Mouse (Mus musculus) limb, embryonic 10.5 days (tissue): ENCODE data around the gene Spred3. TPM values are rescaled to one million over a fixed set of nuclear protein-coding genes. Genes with fewer than 3 reads are reported as not detected.

Experiments
- DNase-seq: peaks from one replicate; pipeline ENCODE4 v3.0.0-alpha.2; 2017; ENCODE audit warnings: low spot score
- H3K27ac ChIP-seq: fragments of 300-500 bp; sonication (generic); 2 replicates; pipeline ENCODE4 v1.5.1; 2016; ENCODE audit warnings: mild to moderate bottlenecking
- H3K27me3 ChIP-seq: fragments of 300-500 bp; sonication (generic); 2 replicates; pipeline ENCODE4 v1.6.1; 2016; ENCODE audit warnings: low read depth, mild to moderate bottlenecking; ENCODE audit not compliant: poor library complexity, severe bottlenecking
- H3K36me3 ChIP-seq: fragments of 300-500 bp; sonication (generic); 2 replicates; pipeline ENCODE4 v1.6.1; 2016; ENCODE audit warnings: mild to moderate bottlenecking, moderate library complexity
- H3K4me1 ChIP-seq: fragments of 300-500 bp; sonication (generic); 2 replicates; pipeline ENCODE4 v1.6.1; 2016
- H3K4me3 ChIP-seq: fragments of 300-500 bp; sonication (generic); 2 replicates; pipeline ENCODE4 v1.5.1; 2016; ENCODE audit warnings: mild to moderate bottlenecking, moderate library complexity
- H3K9me3 ChIP-seq: fragments of 300-500 bp; sonication (generic); replicated peaks from 2 replicates; pipeline ENCODE4 v1.6.1; 2016; ENCODE audit warnings: mild to moderate bottlenecking
- WGBS: fragments of 180-500 bp; shearing (Covaris S2); methylation state at CpG from one replicate; pipeline ENCODE4 v1.1.7; 2016; 5-methylcytosine and 5-hydroxymethylcytosine counted together
- polyA plus RNA-seq: library from polyadenylated mRNA; unstranded; fragments of >200 nt; fragmentation: Nextera tagmentation; extraction: Ambion mirVana; gene quantifications from 2 replicates; pipeline ENCODE4 v1.2.1, GENCODE M21; 2016

Spred3 gene
- polyA plus RNA-seq, 1 experiment from 2014 or later, result 3.3 TPM

DNA sequence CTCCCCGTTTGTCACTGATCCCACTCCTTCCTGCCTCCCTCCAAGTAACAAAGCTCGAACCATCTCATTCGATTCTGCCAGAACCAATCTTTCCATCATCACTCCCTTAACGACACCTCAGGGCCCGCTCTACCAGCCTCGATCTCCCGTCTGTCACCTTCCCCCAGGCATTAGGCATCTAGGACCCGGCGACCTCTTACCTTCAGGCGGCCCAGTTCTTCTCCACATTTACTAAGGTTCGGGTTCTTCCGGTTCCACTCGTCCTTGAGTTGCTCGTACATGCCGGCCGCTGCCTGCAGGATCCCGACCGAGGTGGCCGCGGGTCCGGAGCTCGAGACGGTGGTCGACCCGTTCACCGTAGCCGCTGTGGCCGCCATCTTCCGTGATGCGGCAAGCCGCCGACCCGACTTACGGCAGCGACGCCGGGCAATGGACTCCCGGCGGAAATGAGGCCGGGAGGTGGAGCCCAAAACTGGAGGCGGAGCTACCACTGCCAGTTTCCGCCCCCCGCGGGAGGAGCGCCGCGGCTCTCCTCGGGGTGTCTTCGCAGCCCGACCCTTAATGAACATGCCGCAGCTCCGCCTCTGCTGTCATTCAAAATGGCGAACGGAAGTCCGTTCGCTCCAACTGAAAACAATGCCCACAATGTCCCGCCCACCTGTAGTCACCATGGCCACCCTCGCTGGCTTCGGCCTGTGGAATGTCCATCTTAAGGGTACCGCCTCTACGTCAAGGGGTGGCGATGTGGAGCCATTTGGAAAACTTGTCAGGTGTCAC lies 10.1 kb upstream of the Spred3 start, which contains the start of gene Psmd8:
Gene Psmd8, minus strand, starts transcription at position 625 of the 777 bp plus-strand sequence.
- H3K27ac ChIP-seq, result peak within 1 kb of the TSS; percentile 88
- H3K9me3 ChIP-seq, result no peaks in the 10 kb centered on the region
- WGBS, result under 1% methylated on average over 62 of the region's 62 CpGs
- peaks cover 34% of the 10 kb centered on the region for H3K36me3 ChIP-seq
- peak within 1 kb of the TSS; percentile 71 for H3K4me3 ChIP-seq
- DNase-seq, result peak; percentile 96
- no peaks in the 10 kb centered on the region for H3K27me3 ChIP-seq
- H3K4me1 ChIP-seq, result peaks cover 13% of the 10 kb centered on the region

DNA sequence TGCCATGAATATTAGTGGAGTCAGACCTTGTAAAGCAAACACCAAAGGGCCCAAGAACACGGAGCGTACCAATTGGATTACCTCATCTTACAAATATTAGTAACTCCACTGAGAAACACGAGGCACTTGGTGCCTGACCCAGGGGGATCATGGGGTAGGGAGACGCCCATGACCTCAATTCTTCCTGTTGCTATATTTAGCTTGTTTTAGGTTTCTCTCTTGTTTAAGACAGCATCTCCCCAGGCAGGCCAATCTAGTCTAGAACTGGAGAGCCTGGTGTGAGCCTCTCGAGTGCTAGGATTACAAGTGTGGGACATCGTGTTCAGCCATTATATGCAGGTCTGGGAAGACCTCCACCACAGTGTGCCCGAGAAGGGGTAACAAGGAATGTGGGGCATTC lies 9.1 kb upstream of the Spred3 start:
- peaks cover 13% of the 10 kb centered on the region for H3K4me1 ChIP-seq
- H3K27me3 ChIP-seq, result peaks cover 8% of the 10 kb centered on the region
- H3K27ac ChIP-seq, result no peak overlapping the region
- no peaks in the 10 kb centered on the region for H3K9me3 ChIP-seq
- DNase-seq, result no peak
- peak overlapping the region; percentile 71 for H3K4me3 ChIP-seq
- WGBS, result 70% methylated on average over 7 of the region's 7 CpGs
- peaks cover 44% of the 10 kb centered on the region for H3K36me3 ChIP-seq

DNA sequence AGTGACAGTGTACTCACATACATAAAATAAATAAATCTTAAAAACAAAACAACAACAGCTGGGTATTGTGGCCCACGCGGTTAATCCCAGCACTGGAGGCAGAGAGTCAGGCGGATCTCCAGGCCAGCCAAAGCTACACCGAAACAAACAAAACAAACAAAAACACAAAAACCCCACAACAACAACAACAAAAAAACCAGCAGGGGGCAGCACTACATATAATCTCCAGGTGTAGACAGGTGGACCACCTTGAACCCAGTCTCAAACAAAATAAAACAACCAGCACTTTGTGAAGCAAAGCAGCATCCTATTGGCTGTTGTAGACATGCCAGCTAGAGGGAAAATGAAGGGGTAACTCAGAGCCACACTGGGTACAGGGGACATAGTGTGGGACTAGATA lies 7.9 kb upstream of the Spred3 start:
- 93% methylated on average over 4 of the region's 4 CpGs for WGBS
- H3K27ac ChIP-seq, result no peak overlapping the region
- no peak for DNase-seq
- H3K9me3 ChIP-seq, result no peaks in the 10 kb centered on the region
- H3K27me3 ChIP-seq, result peaks cover 21% of the 10 kb centered on the region
- peaks cover 56% of the 10 kb centered on the region for H3K36me3 ChIP-seq
- peaks cover 13% of the 10 kb centered on the region for H3K4me1 ChIP-seq
- H3K4me3 ChIP-seq, result 0 out of 2 replicates have a peak overlapping the region, but pooled peaks have one; percentile 9

DNA sequence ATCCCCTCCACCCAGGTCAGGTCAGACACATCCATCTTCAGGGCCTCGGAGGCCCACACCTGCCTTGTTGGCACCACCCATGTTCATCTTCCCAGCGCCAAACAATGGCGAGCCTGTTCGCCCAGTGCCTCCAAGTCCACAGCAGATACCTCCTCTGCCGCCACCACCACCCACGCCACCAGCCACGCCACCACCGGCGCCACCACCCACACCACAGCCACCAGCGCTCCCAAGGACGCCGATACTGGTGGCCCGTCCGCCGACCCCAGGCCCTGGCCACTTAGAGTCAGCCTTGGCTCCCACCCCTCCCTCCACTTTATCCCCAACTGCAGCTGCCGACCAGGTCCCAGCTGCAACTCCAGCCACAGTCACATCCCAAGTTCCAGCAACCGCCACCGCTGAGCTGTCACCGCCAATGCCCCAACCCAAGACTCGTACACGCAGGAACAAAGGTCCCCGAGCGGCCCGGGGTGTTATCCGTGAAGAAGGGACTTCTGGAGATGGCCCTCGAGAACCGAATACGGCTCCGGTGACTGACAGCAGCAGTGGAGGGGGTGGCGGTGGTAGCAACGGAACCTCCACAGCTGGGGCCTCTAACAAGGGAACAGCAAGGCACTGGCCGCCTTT lies 2.3 kb upstream of the Spred3 start:
- peaks cover 52% of the 10 kb centered on the region for H3K4me1 ChIP-seq
- H3K27ac ChIP-seq, result no peak overlapping the region
- peak overlapping the region; percentile 85 for H3K4me3 ChIP-seq
- no peaks in the 10 kb centered on the region for H3K9me3 ChIP-seq
- H3K27me3 ChIP-seq, result peaks cover 65% of the 10 kb centered on the region
- WGBS, result 28% methylated on average over 32 of the region's 32 CpGs
- H3K36me3 ChIP-seq, result peaks cover 51% of the 10 kb centered on the region
- no peak for DNase-seq

DNA sequence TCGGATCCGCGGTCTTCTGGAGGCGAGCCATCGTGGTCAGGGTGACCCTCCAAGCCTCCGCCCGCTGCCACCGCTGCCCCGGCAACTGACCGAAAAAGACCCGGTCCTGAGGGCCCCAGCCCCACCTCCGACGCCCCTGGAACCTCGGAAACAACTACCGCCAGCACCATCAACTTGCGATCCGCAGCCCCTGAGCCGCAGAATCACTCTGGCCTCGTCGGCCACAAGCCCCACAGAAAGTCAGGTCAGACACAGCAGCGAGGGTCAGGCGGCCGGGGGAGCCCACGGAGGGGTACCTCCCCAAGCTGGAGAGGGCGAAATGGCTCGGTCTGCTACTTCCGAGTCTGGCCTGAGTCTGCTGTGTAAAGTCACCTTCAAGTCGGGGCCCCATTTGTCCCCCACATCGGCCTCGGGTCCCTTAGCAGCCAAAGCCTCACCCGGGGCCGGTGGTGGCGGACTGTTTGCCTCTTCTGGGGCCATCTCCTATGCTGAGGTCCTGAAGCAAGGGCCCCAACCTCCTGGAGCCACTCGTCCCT lies 1.4 kb upstream of the Spred3 start:
- Histone ChIP-seq H3K27ac (peak overlapping the region; percentile 69), H3K9me3 (no peaks in the 10 kb centered on the region), H3K36me3 (peaks cover 44% of the 10 kb centered on the region), H3K27me3 (peaks cover 72% of the 10 kb centered on the region), H3K4me1 (peaks cover 53% of the 10 kb centered on the region), H3K4me3 (peak overlapping the region; percentile 85)
- 6% methylated on average over 34 of the region's 34 CpGs for WGBS
- DNase-seq, result no peak

DNA sequence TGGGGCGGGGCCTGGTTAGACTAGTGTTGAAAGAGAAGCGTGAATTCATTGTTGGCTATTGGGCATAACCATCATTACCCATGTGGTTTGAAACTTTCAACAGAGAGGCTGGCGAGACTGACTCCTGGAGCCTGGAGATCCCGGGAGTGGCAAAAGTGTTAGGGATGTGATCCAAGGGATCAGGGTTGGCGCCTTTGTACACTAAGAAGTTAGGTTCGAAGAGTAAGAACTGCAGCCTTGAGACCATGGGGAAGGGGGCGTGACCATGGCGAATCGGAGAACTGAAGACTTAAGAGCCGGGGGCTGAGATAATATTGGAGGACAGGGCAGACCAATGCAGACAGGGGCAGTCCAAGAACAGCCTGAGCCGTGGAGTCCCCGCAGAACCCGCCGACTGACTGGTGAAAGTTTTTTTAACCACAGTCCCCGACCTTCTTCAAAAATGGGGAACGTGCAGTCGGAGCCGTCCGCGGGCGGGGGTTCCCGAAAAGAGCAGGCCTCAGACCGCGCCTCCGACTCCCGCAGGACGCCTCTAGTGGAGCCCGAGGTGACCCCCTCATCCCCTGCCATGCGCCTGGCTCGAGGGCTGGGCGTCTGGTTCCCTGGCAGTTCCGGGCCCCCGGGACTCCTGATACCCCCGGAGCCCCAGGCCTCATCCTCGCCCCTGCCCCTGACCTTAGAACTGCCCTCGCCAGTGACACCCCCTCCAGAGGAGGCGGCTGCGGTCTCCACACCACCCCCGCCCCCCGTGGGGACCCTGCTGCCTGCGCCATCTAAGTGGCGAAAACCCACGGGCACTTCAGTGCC lies 747 bp upstream of the Spred3 start:
- H3K36me3 ChIP-seq, result peaks cover 40% of the 10 kb centered on the region

DNA sequence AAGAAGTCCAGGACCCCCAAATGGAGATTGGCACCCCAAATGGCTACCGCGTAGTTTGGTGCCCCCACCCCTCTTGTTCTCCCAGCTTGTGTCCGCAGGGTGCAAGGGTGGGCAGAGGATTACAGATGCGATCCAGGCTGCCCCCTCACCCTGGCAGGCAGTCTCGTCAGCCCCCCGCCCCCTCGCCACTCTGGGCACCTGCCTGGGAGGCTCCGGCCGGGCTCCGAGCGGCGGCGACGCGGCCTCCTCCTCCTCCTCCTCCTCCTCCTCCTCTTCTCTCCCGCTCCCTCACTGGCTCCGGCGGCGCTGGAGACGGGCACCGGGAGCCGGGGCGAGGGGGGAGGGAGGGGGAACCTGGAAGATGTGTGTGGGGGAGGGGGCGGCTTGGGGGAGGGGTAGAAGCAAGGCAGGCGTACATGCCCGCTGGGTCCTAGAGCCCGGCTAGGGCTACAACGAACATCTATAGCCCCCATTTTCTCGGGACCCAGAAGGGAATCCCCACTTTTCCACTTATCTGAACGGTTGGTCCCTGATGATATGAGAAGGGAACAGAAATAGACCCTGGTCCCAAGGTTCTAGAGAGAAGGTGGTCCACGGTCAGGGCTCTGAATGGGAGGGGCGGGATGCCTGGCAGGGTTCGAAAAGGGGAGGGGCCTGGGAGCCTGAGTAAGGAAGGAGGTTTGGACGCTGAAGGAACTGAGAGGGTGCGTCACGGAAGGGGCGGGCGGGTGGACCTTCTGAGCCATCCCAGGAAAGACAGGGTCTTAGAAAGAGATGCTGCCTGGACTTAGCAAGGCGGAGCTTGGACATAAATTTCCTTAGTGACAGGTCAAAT lies 763 bp downstream of the Spred3 start:
- peaks cover 27% of the 10 kb centered on the region for H3K36me3 ChIP-seq
- H3K4me1 ChIP-seq, result peaks cover 53% of the 10 kb centered on the region
- peak; percentile 87 for DNase-seq
- H3K27ac ChIP-seq, result peak overlapping the region; percentile 88
- peak overlapping the region; percentile 85 for H3K4me3 ChIP-seq
- 1% methylated on average over 24 of the region's 39 CpGs for WGBS
- peaks cover 71% of the 10 kb centered on the region for H3K27me3 ChIP-seq
- H3K9me3 ChIP-seq, result no peaks in the 10 kb centered on the region

More for the DNA sequence above, 747 bp upstream of the Spred3 start:
- H3K27ac ChIP-seq, result peak overlapping the region; percentile 69
- H3K9me3 ChIP-seq, result no peaks in the 10 kb centered on the region
- WGBS, result 2% methylated on average over 43 of the region's 43 CpGs
- H3K27me3 ChIP-seq, result peaks cover 78% of the 10 kb centered on the region
- peak; percentile 49 for DNase-seq
- peak overlapping the region; percentile 85 for H3K4me3 ChIP-seq
- peaks cover 53% of the 10 kb centered on the region for H3K4me1 ChIP-seq

DNA sequence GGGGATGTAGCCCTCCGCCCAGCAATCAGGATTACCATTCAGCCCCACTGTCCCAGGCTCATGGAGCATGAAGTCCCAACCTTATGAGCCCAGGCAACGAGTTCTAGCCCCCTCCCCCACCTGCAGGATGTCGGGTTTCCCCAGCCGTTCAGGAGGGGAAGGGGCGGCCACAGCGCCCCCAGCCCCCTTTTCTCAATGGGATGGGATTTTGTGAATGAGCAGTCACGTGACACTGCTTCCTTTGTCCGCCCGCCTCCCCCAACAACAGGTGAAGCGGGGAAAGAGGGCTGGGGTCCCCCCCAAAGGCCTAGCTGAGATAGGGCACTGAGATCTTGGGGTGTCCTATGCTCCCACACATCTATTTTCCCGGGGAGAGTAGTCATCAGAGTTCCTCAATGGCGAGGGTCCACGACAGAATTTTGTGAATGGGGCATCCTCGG lies 1.4 kb downstream of the Spred3 start:
- DNase-seq, result peak; percentile 59
- H3K27ac ChIP-seq, result peak overlapping the region; percentile 88

DNA sequence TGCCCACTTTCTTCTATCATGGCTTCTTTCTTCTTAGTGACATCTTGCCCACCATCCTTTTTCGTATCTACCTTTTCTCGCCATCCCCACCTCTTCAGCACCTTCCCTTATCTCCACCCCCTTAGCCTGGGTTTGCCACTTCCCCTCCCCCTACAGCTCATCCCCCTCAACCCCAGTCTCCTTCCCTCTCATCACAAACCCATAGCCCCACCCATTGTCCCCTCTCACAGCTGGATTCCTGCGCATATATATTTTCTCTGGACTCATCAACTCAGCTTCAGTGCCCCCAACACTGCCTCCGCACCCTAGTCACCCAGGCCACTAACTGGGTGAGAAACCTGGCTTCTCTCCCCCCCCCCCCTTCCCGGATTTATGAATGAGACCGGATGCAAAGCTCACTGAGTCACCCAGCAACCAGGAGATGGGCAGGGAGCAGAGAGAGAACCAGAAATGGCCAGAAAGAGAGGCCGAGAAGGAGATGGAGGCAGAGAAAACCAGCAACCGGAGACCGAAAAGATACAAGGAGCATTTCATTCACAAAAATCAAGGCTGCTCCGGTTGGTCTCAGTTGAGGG lies 2.0 kb downstream of the Spred3 start:
- peaks cover 15% of the 10 kb centered on the region for H3K36me3 ChIP-seq
- H3K9me3 ChIP-seq, result no peaks in the 10 kb centered on the region
- H3K4me1 ChIP-seq, result peaks cover 55% of the 10 kb centered on the region
- peaks cover 59% of the 10 kb centered on the region for H3K27me3 ChIP-seq
- peak overlapping the region; percentile 85 for H3K4me3 ChIP-seq
- no peak for DNase-seq
- WGBS, result 4% methylated on average over 10 of the region's 10 CpGs
- H3K27ac ChIP-seq, result peak overlapping the region; percentile 88

More for the DNA sequence above, 1.4 kb downstream of the Spred3 start:
- peaks cover 53% of the 10 kb centered on the region for H3K4me1 ChIP-seq
- peaks cover 21% of the 10 kb centered on the region for H3K36me3 ChIP-seq
- peaks cover 65% of the 10 kb centered on the region for H3K27me3 ChIP-seq
- whole genome bisulfite sequencing, result under 1% methylated on average over 14 of the region's 14 CpGs
- H3K4me3 ChIP-seq, result peak overlapping the region; percentile 85
- H3K9me3 ChIP-seq, result no peaks in the 10 kb centered on the region

DNA sequence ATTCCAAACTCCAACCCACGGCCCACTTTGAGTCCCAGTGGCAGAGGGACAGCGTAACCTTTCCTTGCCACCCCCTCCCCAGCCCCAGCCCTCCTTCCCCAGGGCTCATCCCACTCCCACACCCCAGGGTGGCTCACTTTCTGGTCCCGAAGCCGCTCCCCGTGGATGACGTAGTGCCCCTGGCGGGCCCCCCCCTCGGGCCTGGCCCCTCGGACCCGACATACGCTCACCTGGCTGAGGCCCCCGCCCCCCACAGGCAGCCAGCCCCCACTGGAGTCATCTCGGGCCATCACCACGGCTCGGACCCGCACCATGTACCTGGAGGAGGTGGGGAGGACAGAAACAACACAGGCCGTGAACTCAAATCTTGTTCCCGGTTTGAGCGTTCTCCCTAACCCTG lies 2.6 kb downstream of the Spred3 start:
- peaks cover 10% of the 10 kb centered on the region for H3K36me3 ChIP-seq
- H3K4me3 ChIP-seq, result peak overlapping the region; percentile 85; the same call in 1 of the 2 replicates
- H3K9me3 ChIP-seq, result no peaks in the 10 kb centered on the region
- peaks cover 53% of the 10 kb centered on the region for H3K27me3 ChIP-seq
- 0 out of 2 replicates have a peak overlapping the region, but pooled peaks have one; percentile 51 for H3K27ac ChIP-seq
- DNase-seq, result no peak
- 10% methylated on average over 19 of the region's 19 CpGs for WGBS
- peaks cover 59% of the 10 kb centered on the region for H3K4me1 ChIP-seq

DNA sequence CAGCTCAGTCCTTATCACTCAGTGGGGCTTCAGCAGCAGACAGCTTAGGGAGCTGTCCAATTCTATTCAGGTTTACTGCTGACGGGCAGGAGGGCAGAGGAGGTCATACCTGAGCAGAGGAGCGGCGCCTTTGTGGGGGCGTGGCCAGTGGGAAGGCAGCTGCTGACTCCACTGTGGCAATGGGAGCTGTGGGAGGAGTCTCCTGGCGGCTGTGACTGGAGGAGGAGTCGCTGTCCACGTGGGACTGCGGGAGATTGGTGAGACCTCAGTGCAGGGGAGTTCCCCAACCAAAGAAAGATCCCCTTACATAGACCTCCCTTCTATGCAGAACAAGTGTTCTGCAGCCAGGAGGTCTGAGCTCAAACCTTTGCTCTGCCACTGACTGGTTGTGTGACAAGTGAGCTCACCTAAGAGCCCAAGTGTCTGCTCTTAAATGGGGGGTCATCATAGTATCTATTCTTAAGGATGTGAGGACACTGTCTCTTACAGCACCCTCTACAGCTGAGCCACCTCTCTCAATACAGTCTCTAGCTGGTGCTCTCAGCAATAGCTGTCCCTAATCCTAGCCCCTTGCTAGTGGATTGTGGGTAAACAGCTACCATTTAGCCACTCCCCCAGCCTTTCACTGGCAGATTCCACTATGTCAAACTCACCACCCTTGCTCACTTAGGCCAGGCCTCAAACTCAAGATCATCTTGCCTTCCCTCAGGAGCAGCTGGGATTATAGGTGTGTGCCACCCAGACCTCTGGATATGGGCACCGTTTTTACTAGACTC lies 7.3 kb downstream of the Spred3 start:
- H3K36me3 ChIP-seq, result peaks cover 20% of the 10 kb centered on the region
- peak; percentile 46 for DNase-seq
- no peak overlapping the region for H3K4me3 ChIP-seq
- H3K27ac ChIP-seq, result no peak overlapping the region
- H3K9me3 ChIP-seq, result no peaks in the 10 kb centered on the region
- peaks cover 53% of the 10 kb centered on the region for H3K27me3 ChIP-seq
- H3K4me1 ChIP-seq, result peaks cover 17% of the 10 kb centered on the region
- 11% methylated on average over 9 of the region's 9 CpGs for WGBS
